Comparison of ENCODE assay signal across 27 mouse cellular contexts in the genomic region with DNA sequence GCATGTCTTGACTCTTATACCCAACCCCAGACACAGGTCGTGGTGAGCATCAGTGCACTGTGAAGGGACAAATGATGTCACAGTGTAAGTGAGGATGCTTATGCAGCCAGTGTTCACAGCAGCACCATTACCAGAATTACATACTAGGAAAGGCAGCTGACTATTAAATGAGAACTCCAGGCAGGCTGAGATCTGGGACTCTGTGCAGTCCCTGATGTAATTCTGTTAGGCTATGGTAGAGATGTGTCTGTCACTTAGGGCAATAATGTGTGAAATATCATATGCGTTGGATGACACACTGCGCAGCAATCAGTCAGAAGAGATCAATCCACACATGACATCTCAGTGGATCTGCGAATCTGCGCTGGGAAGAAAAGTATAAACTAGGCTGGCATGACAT. TPM values are rescaled to one million over a fixed set of nuclear protein-coding genes. Genes with fewer than 3 reads are reported as not detected.
DNase-seq lines count a peak whose midpoint lies in the region; ATAC-seq and TF ChIP-seq lines count a peak whose summit lies in the region.
"Had no signal": no experiment of that assay in that cellular context is flagged by ENCODE, and none has a peak within 500 bp of the region (broad histone marks: within the 10 kb centered on the region; RNA-seq: fewer than 3 reads in every experiment).

No protein-coding gene starts in this region.

- no peak for TF ChIP-seq CTCF in forebrain, postnatal 0 days (IDR thresholded peaks at IDR 0.05; ENCODE audit: low read depth)
- no peak for TF ChIP-seq CTCF in liver, postnatal 0 days (IDR thresholded peaks at IDR 0.05; ENCODE audit: low read depth)

- no peaks in the 10 kb centered on the region for H3K36me3 ChIP-seq in forebrain, postnatal 0 days (ENCODE audit: insufficient read depth)
- H3K36me3 ChIP-seq in forebrain, embryonic 14.5 days (ENCODE audit: control insufficient read depth, insufficient read depth, low read length): no peaks in the 10 kb centered on the region
- H3K36me3 ChIP-seq in liver, embryonic 12.5 days: no peaks in the 10 kb centered on the region
- H3K36me3 ChIP-seq in liver, postnatal 0 days (replicated peaks; ENCODE audit: insufficient read depth, low read length): no peaks in the 10 kb centered on the region
- no peaks in the 10 kb centered on the region for H3K36me3 ChIP-seq in neural tube, embryonic 13.5 days
- H3K36me3 ChIP-seq: intestine, embryonic 15.5 days; limb, embryonic 15.5 days had no signal

- no peak overlapping the region for H3K4me3 ChIP-seq in forebrain, postnatal 0 days (ENCODE audit: low read depth, low read length)
- no peak overlapping the region for H3K4me3 ChIP-seq in forebrain, embryonic 14.5 days (ENCODE audit: low read depth, low read length)
- no peak overlapping the region for H3K4me3 ChIP-seq in liver, embryonic 12.5 days
- no peak overlapping the region for H3K4me3 ChIP-seq in liver, postnatal 0 days (ENCODE audit: low read depth, low read length)
- H3K4me3 ChIP-seq in neural tube, embryonic 13.5 days: no peak overlapping the region
- H3K4me3 ChIP-seq: heart, adult 2 months; intestine, embryonic 15.5 days; limb, embryonic 15.5 days had no signal

- H3K4me2 ChIP-seq in forebrain, postnatal 0 days (ENCODE audit: low read depth): no peak overlapping the region
- H3K4me2 ChIP-seq in forebrain, embryonic 14.5 days (ENCODE audit: low read length): no peak overlapping the region
- no peak overlapping the region for H3K4me2 ChIP-seq in liver, embryonic 12.5 days
- H3K4me2 ChIP-seq in liver, postnatal 0 days (ENCODE audit: low read depth, low read length): no peak overlapping the region
- no peak overlapping the region for H3K4me2 ChIP-seq in neural tube, embryonic 13.5 days
- H3K4me2 ChIP-seq: intestine, embryonic 15.5 days; limb, embryonic 15.5 days had no signal

- WGBS in forebrain, postnatal 0 days: 83% methylated on average over 5 of the region's 5 CpGs
- 87% methylated on average over 5 of the region's 5 CpGs for WGBS in forebrain, embryonic 14.5 days
- 88% methylated on average over 5 of the region's 5 CpGs for WGBS in liver, embryonic 12.5 days (ENCODE audit: insufficient replicate concordance)
- 91% methylated on average over 5 of the region's 5 CpGs for WGBS in liver, postnatal 0 days (ENCODE audit: insufficient replicate concordance)
- WGBS in neural tube, embryonic 13.5 days: 75% methylated on average over 5 of the region's 5 CpGs

- H3K9ac ChIP-seq in forebrain, postnatal 0 days: no peak overlapping the region
- no peak overlapping the region for H3K9ac ChIP-seq in forebrain, embryonic 14.5 days (ENCODE audit: low read length)
- peak overlapping the region; percentile 23; the same call in 1 of the 2 replicates for H3K9ac ChIP-seq in liver, embryonic 12.5 days
- H3K9ac ChIP-seq in liver, postnatal 0 days (replicated peaks): no peak overlapping the region
- no peak overlapping the region for H3K9ac ChIP-seq in neural tube, embryonic 13.5 days
- H3K9ac ChIP-seq: intestine, embryonic 15.5 days; limb, embryonic 15.5 days had no signal

- H3K4me1 ChIP-seq in forebrain, postnatal 0 days (ENCODE audit: insufficient read depth): 0 out of 2 replicates have a peak, but pooled peaks cover 5% of the 10 kb centered on the region
- H3K4me1 ChIP-seq in forebrain, embryonic 14.5 days (ENCODE audit: control insufficient read depth, insufficient read depth, low read length): peaks cover 9% of the 10 kb centered on the region
- H3K4me1 ChIP-seq in liver, embryonic 12.5 days: peaks cover 80% of the 10 kb centered on the region
- H3K4me1 ChIP-seq in liver, postnatal 0 days (ENCODE audit: insufficient read depth): peaks cover 23% of the 10 kb centered on the region
- H3K4me1 ChIP-seq in neural tube, embryonic 13.5 days (replicated peaks): peaks cover 13% of the 10 kb centered on the region

- no peak overlapping the region for H3K27ac ChIP-seq in forebrain, postnatal 0 days (ENCODE audit: low read depth, low read length)
- H3K27ac ChIP-seq in forebrain, embryonic 14.5 days (ENCODE audit: low read depth, low read length): no peak overlapping the region
- H3K27ac ChIP-seq in liver, embryonic 12.5 days: peak overlapping the region; percentile 98
- H3K27ac ChIP-seq in liver, postnatal 0 days (ENCODE audit: low read depth): no peak overlapping the region
- H3K27ac ChIP-seq in neural tube, embryonic 13.5 days (replicated peaks): no peak overlapping the region
- H3K27ac ChIP-seq: heart, adult 2 months; intestine, embryonic 15.5 days; limb, embryonic 15.5 days; macrophage; stomach, postnatal 0 days had no signal

- DNase-seq in forebrain, postnatal 0 days: no peak
- no peak for DNase-seq in forebrain, embryonic 14.5 days (ENCODE audit: low spot score)
- DNase-seq in liver, postnatal 0 days: no peak
- no peak for DNase-seq in neural tube, embryonic 10.5 days (ENCODE audit: extremely low spot score, low spot score)
- no peak for DNase-seq in embryo, embryonic 11 days
- no peak for DNase-seq in lung, postnatal 14 days
- DNase-seq: adrenal gland, postnatal 10 days; cerebellum, adult 2 months; cerebellum, postnatal 25 days; gastrocnemius, postnatal 25 days; heart, adult 2 months; heart, postnatal 4 days; kidney, adult 8-10 months; kidney, postnatal 14 days; left cerebral cortex, postnatal 4 days; right cerebral cortex, postnatal 14 days had no signal

- H3K27me3 ChIP-seq in forebrain, postnatal 0 days (ENCODE audit: insufficient read depth, low read length): no peaks in the 10 kb centered on the region
- H3K27me3 ChIP-seq in forebrain, embryonic 14.5 days (replicated peaks; ENCODE audit: control insufficient read depth, insufficient read depth, low read length): no peaks in the 10 kb centered on the region
- H3K27me3 ChIP-seq in liver, embryonic 12.5 days (replicated peaks): peaks cover 18% of the 10 kb centered on the region
- H3K27me3 ChIP-seq in liver, postnatal 0 days (ENCODE audit: insufficient read depth, low read length): no peaks in the 10 kb centered on the region
- no peaks in the 10 kb centered on the region for H3K27me3 ChIP-seq in neural tube, embryonic 13.5 days
- H3K27me3 ChIP-seq: intestine, embryonic 15.5 days; limb, embryonic 15.5 days had no signal

- H3K9me3 ChIP-seq in forebrain, postnatal 0 days (ENCODE audit: low read length): no peaks in the 10 kb centered on the region
- no peaks in the 10 kb centered on the region for H3K9me3 ChIP-seq in forebrain, embryonic 14.5 days (replicated peaks; ENCODE audit: control insufficient read depth, low read length)
- no peaks in the 10 kb centered on the region for H3K9me3 ChIP-seq in liver, embryonic 12.5 days (replicated peaks)
- H3K9me3 ChIP-seq in liver, postnatal 0 days (ENCODE audit: low read length): no peaks in the 10 kb centered on the region
- H3K9me3 ChIP-seq in neural tube, embryonic 13.5 days: no peaks in the 10 kb centered on the region
- H3K9me3 ChIP-seq: intestine, embryonic 15.5 days; limb, embryonic 15.5 days had no signal

- ATAC-seq in forebrain, postnatal 0 days: peak; percentile 38; the same call in 1 of the 2 replicates
- ATAC-seq in forebrain, embryonic 14.5 days: no peak
- ATAC-seq in liver, embryonic 12.5 days: no peak
- no peak for ATAC-seq in liver, postnatal 0 days
- ATAC-seq in neural tube, embryonic 13.5 days (ENCODE audit: low read depth): peak; percentile 13; the same call in 1 of the 2 replicates
- ATAC-seq: forebrain, embryonic 16.5 days; intestine, embryonic 15.5 days had no signal

- TF ChIP-seq EP300 in liver, postnatal 0 days (IDR thresholded peaks at IDR 0.05; ENCODE audit: low read depth): no peak

RNA-seq across cellular contexts. Expression of gene Lao1, which starts 55.7 kb away (rescaled TPM):
- total RNA-seq in forebrain, postnatal 0 days (2014; rRNA removed): 0.15 TPM in 1 of 2 replicates, not detected in the other
- polyA plus RNA-seq in forebrain, postnatal 0 days (2015; fragmentation: Nextera tagmentation; extraction: Ambion mirVana): 0.15 and 0.21 TPM in 2 replicates
- polyA plus RNA-seq in forebrain, embryonic 14.5 days (2014; fragmentation: Nextera tagmentation; extraction: Ambion mirVana): 0.11 and 0.42 TPM in 2 replicates
- polyA plus RNA-seq in liver, embryonic 12.5 days (2016; fragmentation: Nextera tagmentation; extraction: Ambion mirVana): not detected in 2 replicates
- polyA plus RNA-seq in liver, postnatal 0 days (2015; fragmentation: Nextera tagmentation; extraction: Ambion mirVana): not detected in 2 replicates
- polyA plus RNA-seq in neural tube, embryonic 13.5 days (2015; fragmentation: Nextera tagmentation; extraction: Ambion mirVana): not detected in 2 replicates
- total RNA-seq: heart, postnatal 4 days; left cerebral cortex, postnatal 4 days; neutrophil, adult 5-6 weeks had no signal
- polyA plus RNA-seq: embryonic facial prominence, embryonic 14.5 days; heart, adult 2 months; heart, embryonic 16.5 days; intestine, embryonic 15.5 days; limb, embryonic 15.5 days; lung, embryonic 16.5 days; macrophage had no signal

Comparison
In these comparisons a context has a peak if more than half of its experiments do, and no peak if none do; other contexts are left out.
1. ATAC-seq: peak in forebrain, postnatal 0 days (single experiment) and neural tube, embryonic 13.5 days (single experiment); none in forebrain, embryonic 14.5 days (single experiment), liver, embryonic 12.5 days (single experiment) and liver, postnatal 0 days (single experiment).